Mouse (Mus musculus): ENCODE measurements around the gene Clns1a.
A peak's percentile ranks its signal among the peaks of the same experiment; 100 is the strongest.

Gene Clns1a

DNA sequence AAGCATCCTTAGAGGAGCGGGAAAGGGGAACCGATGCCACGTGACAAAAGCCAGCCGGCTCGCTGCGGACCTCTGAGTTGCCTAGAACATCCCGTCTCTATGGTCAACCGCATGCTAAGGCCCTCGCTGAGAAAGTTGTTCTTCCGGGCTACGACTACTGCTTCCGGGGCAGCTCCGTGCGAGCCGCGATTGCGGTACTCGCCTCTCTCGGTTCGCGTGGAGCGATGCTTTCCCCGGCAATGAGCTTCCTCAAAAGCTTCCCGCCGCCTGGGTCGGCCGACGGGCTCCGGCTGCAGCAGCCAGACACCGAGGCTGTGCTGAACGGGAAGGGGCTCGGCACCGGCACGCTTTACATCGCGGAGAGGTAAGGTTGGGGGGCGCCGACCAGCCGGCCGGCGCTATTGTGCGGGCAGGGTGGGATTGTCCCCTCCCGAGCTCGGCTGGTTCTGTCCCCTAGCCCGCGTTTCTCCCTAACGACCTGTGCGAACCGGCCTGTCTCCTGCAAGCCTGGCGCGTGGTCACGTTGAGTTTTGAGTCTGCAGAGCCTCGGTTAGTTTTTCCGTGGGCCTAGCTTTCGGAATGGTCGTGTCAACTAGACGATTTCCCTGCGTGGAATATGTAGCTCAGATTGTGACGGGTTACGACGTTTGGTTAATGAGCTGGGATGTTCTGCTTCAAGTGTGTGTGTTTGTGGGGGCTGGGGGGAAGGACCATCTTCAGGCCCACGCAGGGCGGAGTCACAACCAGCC lies at the start of gene Clns1a:
Gene Clns1a, plus strand, starts transcription at position 129 of the 749 bp plus-strand sequence.
- DNase-seq, result peak; percentile 97

DNA sequence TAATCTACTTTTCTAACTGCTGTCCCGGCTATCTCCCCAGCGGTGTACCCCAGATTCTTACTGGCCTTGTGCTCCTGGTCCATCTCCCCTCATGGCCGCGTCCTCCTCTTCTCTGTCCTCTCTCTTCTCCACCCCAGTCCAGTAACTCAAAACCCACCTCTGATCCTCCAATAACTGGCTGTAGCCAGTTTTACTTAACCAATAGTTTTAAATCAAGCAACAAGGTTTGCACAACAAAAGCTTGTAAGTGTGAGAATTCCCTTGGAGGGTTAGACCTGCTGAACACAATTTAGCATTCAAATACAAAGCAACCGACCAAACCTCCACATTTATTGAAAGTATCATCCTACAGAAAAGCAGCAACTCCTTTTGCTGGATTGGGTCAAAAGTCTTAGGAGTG lies 48.8 kb upstream of the Clns1a start:
- no peak for DNase-seq

DNA sequence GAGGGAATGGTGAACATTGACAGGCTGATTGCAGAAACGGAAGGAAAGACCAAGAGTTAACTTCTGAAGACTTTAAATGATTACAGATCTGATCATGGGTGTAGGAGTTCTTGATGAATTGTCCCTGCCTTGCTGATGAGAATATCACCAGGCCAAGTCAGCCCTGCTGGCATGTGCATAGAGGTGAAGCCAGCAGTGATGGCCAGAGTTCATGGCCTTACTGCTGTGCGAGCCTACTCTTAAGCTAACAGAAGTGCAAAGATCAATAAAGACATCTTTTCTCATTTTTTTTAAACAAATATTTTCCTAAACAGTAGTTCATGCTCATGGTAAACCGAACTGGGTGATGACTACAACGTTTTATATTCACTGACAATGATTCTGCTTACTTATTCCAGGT lies 45.7 kb upstream of the Clns1a start:
- no peak for DNase-seq

DNA sequence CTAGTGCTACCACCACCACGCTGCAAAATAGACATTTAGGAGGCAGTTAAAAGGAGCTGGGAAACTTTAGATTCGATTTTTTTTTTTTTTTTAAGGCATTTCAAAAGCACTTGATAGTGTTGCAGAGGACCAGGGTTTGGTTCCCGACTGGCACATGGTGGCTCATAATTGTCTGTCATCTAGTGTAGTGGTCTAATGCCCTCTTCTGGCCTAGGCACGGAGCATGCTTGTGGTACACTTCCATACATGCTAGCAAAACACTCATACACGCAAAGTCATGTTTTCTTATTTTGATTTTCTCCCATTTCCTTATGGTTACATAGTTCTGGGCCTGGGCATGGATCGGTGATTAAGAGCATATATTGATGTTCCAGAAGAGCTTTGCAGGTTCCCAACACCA lies 40.3 kb upstream of the Clns1a start:
- no peak for DNase-seq

DNA sequence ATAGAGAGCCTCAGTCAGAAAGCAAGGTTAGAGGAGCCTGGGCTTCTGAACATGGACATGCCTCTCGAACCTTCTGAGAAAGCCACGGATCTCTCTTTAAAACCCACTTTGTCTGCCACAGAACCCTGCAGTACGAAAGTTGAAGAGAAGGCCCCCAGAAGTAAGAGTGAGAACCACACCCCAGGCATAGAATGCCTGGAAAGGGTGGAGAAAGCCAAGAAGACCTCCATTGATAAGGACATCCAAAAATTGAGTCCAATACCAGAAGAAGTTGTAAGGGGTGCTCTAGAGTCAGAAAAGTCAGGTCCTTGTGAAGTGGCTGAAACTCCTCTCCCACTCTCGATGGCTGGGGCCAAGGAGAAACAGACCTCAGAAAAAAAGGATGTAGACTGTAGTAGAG lies 34.8 kb upstream of the Clns1a start:
- no peak for DNase-seq

DNA sequence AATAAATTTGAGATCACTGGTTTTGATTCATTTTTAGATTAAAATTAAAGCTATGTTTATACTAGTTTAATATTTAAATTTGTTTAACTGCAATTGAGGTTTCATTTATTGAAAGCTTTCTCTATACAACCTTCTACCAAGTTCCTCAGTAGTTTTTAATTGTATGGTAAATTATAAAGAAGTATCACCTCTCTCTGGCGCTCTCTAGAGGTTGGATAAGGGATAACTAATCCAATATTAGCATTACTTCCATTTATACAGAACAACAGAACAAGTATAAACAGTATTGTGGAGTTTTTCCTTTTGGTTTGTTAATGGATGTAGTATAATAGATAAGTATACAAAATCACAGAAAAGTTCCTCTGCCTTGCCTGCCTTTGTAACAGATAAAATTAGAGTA lies 17.2 kb upstream of the Clns1a start:
- DNase-seq, result peak; percentile 50

DNA sequence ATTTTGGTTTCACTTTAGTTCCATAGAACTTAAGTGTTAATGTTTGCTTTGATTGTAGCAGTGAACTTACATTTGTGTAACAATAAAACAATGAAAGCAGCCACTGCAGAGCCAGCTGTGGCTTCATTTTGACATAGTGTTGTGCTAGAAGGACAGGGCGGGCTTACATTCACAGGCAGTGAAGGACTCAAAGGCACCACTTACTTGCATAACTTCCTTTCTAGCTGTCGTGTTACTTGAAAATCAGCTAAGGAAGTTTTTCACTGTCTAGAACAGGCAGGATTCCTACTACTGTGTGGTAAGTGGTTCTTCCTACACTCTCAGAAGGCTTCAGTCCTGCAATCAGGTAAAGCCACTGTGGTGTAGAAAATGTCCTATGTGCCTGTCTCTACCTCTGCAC lies 8.6 kb upstream of the Clns1a start:
- DNase-seq, result no peak

DNA sequence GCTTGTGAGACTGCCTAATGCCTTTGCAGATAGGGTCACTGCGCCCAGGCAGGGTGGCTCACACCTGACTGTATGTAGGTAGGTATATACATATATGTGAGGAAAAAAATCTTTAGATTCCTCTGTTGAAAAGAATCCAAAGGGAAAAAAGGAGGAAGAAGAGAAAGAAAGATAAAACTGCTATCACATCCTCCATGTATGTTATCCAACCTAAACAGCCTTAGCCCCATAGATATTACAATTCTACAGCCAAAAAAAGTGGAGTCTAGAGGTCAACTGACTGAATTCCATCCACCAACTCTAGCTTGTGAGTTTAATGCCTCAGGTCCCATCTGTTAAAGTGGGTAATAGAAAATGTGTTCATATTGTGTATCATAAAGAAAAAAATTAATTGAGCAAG lies 993 bp upstream of the Clns1a start:
- DNase-seq, result no peak

DNA sequence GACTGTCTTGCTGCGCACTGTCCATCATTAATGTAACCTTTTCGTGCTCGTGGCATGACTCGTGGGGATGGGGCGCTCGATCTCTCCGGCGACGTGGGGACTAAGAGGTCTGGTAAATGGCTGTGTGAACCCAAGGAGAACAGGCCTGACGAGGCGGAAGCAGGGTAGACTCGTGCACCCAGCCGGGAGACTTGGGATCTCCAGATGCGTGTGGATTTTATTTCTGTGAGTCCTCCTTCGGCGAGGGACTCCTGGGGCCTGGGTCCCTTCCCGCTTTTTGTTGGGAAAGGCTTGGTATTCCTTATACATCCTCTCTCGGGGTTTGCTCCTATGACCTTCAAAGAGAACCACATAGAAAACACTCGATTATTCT lies 315 bp upstream of the Clns1a start:
- no peak for DNase-seq

DNA sequence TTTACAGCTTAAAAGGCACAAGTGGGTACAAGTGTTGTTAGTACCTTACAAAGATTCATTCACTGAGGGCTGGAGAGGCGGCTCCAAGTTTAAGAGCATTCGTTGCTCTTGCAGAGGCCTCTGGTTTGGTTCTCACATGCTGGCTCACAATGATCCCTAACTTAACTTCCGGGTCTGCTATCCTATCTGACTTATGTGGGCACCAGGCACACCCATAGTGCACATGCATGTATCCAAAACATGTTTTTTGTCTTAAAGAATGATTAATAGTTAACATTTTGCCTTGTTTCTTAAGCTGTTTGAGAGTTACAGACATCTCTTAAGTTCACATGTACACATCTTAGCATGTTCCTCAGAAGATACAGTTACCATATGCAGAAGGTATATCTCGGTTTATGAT lies 3.7 kb downstream of the Clns1a start:
- DNase-seq, result no peak

DNA sequence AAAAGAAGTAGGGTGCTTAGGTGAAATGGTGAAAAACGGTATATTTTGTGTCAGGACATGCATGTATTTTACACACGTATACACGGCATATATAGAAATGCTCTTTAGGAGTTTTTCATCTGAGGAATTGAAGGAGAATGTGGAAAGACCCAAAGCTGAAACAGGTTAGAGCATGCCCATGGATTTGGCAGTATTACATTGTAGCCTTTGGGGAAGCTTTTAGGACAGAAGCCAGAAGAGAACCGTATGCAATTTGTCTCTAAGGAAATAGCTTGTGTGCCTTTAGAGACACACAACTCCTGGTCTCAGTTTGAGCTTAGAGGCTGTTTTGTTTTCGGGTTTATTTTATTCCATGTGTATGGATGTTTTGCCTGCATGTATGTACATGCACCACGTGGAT lies 4.7 kb downstream of the Clns1a start:
- DNase-seq, result no peak

DNA sequence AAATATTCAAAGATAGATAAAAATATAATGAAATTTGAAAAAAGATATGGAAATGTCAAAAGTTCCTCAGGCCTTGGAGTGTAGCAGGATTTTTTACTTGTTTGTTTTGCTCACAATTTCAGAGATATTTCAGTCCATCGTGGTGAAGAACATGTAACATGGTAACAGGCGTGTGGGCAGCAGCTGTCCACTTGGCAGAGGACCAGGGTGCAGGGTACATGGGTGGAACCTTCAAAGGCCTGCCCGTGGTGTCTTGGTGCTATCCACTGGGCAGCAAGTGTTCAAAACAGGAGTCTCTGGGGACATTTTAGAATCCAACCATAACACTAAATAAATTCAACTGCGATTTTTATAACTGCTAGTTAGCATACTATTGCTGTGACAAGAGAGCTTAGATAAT lies 10.7 kb downstream of the Clns1a start:
- DNase-seq, result no peak

DNA sequence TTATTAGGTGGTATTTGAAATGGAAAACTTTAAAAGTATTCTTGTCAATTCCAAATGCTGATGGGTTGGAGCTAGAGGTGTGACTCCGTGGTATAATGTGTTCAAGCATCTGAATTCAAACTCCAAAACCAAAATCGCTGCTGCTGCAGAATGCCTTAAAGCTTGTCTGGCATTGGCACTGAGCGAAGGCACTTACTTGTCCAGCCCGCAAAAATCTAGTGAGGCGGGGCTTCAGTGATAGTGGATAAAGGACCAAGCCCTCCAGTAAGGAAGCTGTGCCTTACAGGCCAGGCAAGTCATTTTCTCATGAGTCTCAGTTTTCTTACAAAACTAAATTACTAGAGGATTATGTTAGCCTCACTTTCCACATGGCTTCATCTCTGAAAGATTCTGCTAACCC lies 11.4 kb downstream of the Clns1a start:
- no peak for DNase-seq

DNA sequence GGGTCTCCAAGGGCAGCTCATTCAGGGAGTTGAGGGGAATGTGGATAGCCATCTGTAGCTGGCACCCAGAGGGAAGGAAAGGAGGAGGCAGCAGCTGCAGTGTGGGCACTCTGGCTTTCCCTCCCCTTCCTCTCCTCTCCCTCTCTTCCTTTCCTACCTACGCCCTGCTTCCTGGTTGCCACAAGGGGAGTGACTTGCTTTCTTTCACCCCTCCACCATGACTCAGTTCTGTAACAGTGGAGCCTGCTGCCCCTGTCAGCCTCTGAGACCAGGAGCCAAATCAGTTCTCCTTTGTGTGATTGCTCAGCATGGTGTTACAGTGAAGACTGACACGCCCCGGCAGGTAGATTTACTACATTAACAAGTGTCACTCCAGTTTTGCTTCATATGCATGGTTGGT lies 12.8 kb downstream of the Clns1a start:
- DNase-seq, result no peak

DNA sequence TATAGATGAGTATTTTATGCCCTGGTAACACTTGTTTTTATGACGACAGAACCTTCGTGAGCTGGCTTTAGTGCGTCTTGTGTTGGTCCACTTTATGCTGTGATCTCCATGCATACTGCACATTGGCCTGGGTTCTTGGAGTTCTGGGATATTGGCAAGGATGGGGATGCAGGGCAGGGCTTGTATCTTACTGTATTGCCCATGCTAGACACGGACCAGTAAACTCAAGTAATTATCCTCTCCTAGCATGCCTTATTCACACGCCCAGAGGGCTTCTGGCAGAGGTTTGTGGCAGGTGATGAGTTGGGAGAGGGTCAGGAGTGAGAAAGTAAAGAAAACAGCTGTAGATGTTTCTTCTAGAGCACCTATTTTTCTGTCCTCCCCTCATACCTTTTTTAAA lies 18.2 kb downstream of the Clns1a start:
- no peak for DNase-seq

DNA sequence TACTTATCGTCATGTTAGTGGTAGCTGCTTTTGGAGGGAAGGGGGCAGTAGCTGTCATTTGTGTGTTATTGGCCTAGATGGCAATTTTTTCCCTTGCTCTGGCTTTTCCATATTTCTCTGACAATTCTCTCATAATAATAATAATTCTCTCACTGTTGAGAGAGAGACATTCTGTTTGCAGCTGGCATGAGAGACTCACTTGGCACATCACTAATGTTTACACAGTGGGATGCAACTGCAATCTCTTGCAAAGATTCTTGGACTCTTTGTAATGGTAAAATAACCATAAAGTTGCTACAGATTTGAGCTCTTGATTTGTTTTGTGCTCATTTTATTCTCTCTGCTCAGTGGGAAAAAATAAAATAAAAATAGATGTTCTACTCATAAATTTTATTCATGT lies 20.9 kb downstream of the Clns1a start:
- no peak for DNase-seq

DNA sequence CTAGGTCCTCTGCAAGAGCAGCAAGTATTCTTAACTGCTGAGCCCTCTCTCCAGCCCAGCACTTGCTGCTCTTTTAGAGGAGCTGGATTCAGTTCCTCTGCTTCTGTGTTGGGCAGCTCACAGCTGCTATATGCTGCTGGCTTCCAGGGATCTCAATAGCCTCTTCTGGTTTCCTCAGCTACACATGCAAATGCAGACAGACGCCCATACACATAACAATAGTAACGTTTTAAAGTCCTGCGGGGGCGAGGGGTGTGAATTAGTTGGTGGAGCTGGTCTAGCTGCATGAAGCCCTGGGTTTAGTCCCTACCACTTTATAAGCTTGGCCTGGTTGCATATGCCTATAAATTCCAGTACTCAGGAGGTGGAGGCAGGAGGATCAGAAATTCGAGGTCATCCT lies 22.6 kb downstream of the Clns1a start:
- DNase-seq, result no peak

DNA sequence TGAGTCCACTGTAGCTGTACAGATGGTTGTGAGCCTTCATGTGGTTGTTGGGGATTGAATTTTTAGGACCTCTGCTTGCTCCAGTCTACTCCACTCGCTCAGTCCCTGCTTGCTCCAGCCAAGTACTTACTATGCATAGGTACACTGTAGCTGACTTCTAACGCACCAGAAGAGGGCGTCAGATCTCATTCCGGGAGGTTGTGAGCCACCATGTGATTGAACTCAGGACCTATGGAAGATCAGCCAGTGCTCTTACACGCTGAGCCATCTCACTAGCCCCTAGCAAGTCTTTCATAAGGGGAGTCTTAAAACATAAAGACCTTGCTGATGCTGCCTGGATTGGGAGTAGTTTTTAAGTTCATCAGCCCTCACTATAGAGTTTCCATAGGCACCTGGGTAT lies 23.7 kb downstream of the Clns1a start:
- no peak for DNase-seq

DNA sequence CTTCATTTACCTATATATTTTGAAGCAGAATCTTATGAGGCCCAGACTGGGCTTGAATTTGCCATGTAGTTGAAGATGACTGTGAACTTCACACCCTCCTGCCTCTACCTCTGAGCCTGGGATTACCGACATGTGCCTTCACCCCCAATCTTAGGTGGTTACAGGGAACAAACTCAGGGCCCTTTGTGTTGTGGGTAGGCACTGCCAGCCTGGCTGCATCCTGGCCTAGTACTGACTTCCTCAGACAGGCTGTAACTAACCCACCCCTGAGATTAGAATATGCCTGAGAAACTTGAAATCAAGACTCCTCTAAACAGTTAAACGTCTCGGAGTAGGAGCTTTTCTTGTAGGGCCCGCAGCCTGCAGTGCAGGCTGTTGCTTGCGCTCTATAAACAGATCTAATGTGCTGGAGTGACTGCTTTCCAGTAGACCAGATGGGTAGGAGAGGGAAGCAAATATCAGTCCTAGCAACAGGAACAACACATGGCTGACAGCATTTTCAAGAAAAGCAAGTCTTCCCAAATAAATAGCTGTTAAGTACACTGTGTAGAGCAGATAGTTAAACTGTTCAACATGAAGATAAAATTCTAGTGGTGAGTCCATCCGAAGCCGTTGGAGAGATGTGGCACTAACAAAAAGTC lies 26.0 kb downstream of the Clns1a start:
- DNase-seq, result no peak

DNA sequence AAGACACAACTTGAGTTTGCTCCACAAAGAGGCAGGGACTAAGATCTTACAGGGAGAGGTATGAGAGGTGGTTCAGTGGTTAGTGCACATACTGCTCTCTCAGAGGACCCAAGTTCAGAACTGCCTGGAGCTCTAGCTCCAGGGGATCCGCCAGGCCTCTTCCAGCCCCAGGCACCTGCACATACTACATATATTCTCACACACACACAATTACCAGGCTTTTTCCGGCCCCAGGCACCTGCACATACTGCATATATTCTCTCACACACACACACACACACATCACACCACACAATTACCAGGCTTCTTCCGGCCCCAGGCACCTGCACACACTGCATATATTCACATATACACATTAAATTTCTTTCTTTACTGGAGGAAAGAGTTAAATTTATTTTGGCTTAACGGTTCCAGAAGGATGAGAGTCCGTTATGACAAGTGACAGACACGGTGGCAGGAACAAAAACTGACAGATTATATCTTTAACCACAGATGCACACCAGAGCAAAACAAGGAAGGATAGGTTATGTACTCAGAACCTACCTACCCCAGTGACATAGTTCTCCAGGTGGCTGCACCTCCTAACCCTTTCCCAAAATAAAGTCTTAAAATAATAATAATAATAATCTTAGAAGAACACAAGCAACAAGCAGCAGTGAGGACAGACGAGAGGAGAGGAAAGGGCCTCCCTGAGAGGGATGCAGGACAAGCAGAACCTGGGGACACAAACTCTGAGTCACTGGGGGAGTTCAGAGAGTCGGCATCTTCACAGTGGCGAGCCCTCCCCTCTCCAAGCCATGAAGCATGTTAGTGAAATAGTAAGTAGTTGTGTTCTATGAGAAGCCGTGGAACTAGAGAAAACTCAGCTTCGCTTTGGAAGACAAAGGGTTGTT lies 27.5 kb downstream of the Clns1a start:
- DNase-seq, result no peak

DNA sequence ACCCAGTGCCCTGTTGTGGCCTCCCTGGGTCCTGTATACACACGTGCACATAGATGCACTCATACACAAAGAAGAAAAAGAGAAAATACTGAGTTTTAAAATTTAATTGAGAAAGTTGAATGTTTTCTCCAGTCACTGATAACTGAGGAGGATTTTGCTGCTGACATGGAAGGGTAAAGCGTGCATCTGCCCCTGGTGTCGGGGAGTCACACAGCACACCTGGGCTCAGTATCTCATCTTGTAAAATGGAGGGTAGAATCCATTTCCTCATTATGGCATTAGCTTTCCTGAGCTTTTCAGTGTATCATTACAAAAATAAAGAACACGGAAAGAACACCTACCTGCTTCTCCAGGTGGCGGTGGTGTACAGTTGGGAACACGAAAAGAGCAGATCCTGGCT lies 29.0 kb downstream of the Clns1a start:
- no peak for DNase-seq

DNA sequence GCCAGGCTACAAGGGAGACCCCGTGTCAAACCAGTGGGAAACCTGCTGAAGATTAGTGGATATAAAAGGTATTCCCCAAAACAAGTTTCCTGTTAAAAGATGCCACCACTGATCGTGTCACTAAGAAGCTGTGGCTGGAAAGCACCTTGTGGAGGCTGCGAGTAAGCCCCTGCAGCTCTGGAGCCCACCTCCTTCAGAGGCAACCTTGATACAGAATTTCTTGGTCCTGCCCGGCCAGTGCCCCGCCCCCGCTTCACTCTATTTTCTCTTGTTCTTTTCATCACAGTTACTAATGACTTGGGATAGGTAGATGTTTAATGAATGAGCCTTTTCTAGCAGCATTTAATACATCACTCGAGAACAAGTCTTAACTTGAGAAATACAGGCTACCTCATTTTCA lies 29.6 kb downstream of the Clns1a start:
- DNase-seq, result no peak

DNA sequence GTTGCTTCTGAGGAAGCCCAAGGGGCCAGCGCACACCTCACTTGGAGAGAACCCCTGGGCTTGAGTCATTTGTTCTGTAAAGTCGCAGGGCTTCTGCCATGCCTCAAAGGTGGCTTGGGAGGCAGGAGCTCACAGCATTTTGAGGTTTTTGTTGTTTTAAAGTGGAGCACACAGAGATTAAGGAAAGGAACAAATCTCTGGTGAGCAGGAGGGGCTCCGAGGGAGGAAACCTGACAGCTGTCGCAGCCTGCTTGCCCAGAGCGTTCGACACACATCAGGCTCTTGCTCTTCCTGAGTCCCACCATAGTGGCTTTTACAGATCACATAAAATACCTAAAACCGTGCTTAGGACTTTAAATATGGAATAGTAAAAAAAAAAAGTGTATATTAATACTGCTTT lies 30.3 kb downstream of the Clns1a start:
- no peak for DNase-seq

All from retina, postnatal 1 day (tissue).